Mouse (Mus musculus): ENCODE data around the gene Lss.

The Lss gene

GRCm38 (mm10) chr10:76531375-76531774, at the start of gene Lss:
Lss (plus strand) TSS chr10:76531588.
- peak; percentile 98 for DNase-seq (ENCODE audit: low read depth, low spot score)

GRCm38 (mm10) chr10:76486302-76486701, 45.1 kb upstream of the Lss start:
- no peak for DNase-seq (ENCODE audit: low read depth, low spot score)

- no peak for DNase-seq (ENCODE audit: low read depth, low spot score)
Measured at GRCm38 (mm10) chr10:76488265-76488664, 43.1 kb upstream of the Lss start.

GRCm38 (mm10) chr10:76489205-76489604, 42.2 kb upstream of the Lss start:
- DNase-seq (ENCODE audit: low read depth, low spot score) = no peak

DNA sequence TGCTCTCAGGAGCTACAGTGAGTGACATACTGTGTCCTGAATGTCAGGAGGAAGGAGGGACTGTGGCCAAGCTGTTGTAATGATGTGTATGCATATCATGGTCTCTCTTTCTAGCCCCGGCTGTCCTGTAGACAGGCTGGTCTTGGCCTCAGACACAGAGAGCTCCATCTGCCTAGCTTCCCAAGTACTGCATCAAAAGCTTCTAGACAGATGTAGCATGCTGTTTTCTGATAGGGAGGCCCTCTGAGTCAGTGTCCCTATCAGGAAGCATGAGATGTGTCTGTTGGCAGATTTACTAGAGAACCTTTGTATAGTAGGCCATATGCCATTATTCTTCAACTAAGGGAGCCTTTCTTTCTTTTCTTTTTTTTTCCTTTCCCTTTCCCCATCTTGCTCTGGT, 37.9 kb upstream of the Lss start:
- DNase-seq (ENCODE audit: low read depth, low spot score) = no peak

DNA sequence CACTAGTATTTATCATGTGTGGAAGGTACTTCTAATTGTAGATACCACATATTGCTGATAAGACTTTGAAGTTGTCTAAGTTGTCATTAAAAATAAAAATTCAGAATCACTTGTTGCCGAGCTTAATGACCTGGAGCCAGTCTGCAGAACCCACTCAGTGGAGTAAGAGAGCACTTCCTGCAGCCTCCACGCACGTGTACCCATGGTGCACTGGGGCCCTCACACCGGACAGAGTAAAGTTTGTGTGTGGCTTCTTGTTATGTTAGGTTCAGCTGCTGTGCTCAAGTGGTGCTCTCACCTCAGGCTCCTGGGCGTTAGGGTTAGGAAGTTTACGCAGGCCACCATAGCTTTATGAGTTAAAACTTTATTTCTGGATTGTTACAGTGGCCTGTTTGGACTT, 35.9 kb upstream of the Lss start:
- no peak for DNase-seq (ENCODE audit: low read depth, low spot score)

GRCm38 (mm10) chr10:76496366-76496765, 35.0 kb upstream of the Lss start:
- no peak for DNase-seq (ENCODE audit: low read depth, low spot score)

DNA sequence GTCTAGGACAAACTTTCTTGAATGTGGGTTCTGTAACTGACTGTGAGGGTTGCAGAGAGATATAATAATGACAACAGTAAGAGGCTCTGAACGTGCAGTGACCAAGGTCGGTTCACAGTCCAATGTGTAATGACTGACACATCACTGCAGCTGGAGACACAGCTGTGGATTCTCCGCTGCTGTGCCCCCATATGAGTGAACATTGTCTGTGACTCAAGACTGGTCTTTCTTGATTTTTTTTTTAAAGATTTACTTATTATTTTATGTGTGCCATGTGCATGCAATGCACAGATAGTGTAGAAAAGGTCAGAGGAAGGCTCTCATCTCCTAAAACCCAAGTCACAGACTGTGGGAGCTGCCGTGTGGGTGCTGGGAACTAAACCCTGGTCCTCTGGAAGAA, 33.9 kb upstream of the Lss start:
- no peak for DNase-seq (ENCODE audit: low read depth, low spot score)

- DNase-seq (ENCODE audit: low read depth, low spot score) = no peak
Measured at GRCm38 (mm10) chr10:76504271-76504943, 27.0 kb upstream of the Lss start.

- DNase-seq (ENCODE audit: low read depth, low spot score) = no peak
Measured at GRCm38 (mm10) chr10:76505865-76506264, 25.5 kb upstream of the Lss start.

DNA sequence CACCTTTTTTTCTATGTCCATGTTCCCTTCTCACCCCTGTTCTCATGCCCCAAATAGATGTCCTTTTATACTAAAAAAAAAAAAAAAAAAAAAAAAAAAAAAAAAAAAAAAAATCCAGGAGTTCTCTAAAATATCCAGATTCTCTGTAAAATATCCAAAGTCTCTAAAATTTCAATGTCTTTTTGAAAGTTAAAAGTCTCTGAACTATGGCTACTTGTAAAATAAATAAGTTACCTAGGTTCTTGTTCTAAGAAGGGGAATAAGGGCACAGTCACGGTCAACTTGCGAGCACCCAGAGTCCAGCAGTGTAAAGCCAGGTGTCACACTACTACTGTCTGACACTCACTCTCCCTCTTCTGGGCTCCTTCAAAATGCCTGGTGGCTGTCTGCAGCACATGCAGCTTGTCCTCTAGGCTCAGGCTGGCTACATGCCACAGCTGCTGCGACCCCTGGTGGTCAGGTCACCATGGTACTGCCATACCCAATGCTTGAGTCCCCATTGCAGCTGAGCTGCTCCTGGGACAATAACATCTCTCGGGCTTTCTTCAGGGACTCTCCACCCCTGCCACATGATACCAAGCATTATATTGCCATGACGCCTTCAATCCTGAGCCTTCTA, 18.3 kb upstream of the Lss start:
- peak; percentile 81 for DNase-seq (ENCODE audit: low read depth, low spot score)

GRCm38 (mm10) chr10:76530922-76531321, 466 bp upstream of the Lss start:
- no peak for DNase-seq (ENCODE audit: low read depth, low spot score)

DNA sequence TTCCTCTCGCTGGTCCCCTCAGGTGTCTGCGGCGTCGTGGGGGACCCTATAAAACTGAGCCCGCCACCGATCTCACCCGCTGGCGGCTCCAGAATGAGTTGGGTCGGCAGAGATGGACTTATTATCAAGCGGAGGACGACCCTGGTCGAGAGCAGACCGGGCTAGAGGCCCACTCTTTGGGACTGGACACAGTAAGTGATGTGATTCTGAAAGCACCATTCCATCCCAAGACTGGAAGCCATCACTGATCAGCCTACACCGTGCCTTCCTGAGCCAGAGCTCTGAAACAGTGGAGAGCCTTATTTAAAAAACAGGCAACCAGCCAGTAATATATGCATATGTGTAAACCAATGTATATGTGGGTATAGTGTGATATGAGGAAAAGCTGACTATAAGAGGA, 440 bp downstream of the Lss start:
- DNase-seq (ENCODE audit: low read depth, low spot score) = no peak

DNA sequence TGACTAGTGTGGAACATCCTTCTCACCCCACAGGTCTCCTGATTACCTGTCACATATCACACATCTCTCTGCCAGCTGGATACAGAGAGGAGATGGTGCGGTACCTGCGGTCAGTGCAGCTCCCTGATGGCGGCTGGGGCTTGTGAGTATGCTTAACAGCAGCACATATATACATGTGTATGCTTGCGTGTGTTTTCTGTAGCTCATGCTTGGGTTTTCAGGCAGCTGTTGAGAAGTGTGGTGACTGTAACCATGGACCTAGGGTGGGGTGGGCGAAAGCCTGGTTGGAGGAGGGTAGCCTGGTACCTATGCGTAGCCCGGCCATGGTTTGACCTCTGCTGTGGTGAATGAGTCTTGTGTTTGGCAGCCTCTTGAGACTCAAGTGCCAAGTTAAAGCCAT, 4.1 kb downstream of the Lss start:
- DNase-seq (ENCODE audit: low read depth, low spot score) = no peak

DNA sequence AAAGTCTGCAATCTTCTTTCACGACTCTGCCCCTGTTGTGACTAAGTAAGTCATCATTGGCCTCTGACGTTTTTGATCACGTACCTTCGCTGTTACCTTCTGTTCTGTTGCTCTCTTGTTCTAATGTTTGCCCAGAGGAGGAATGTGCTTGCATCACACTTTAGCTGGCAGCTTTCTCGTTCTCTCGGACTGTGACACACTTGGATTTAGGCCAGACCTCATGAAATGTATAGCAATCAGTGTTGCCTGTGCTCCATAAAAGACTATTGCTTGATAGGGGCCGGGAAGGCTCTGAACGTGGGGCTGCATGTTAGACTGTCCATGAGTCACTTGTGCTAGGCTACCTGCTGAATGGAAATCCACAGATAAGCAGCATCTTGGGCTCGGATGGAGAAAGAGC, 6.2 kb downstream of the Lss start:
- no peak for DNase-seq (ENCODE audit: low read depth, low spot score)

DNA sequence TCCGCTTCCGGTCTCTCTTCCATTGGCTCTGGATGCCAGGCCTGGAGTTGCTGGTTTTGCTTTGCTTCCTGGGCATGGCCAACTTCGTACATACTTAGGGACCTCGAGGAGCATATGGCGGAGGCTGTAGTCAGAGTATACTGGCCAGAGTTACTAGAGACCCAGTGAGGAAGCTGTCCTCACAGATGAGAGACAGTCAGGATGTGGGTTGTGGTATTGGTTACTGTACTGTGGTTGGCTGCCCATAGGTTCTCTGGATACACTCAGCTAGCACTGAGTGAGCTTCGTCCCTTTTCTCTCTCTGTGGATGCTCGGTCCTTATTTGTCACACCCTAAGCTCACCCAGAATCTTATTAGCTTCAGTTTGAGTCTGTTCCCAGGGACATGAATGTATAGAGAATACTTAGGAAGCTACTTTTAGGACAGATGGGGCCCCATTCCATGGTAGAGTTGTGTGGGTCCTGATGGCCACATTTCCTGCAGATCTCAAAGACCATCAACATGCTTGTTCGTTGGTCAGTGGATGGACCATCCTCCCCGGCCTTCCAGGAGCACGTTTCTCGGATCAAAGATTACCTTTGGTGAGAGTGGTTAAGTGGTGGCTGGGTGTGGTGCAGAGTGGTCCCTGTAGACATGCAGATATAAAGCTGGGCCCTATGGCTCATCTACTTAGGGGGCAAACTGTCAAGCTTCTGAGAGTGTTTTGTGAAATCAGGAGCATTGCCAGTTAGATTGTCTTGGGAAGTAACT, 10.1 kb downstream of the Lss start:
- peak; percentile 54 for DNase-seq (ENCODE audit: low read depth, low spot score)

- peak; percentile 71 for DNase-seq (ENCODE audit: low read depth, low spot score)
Measured at GRCm38 (mm10) chr10:76542636-76543375, 11.4 kb downstream of the Lss start.

DNA sequence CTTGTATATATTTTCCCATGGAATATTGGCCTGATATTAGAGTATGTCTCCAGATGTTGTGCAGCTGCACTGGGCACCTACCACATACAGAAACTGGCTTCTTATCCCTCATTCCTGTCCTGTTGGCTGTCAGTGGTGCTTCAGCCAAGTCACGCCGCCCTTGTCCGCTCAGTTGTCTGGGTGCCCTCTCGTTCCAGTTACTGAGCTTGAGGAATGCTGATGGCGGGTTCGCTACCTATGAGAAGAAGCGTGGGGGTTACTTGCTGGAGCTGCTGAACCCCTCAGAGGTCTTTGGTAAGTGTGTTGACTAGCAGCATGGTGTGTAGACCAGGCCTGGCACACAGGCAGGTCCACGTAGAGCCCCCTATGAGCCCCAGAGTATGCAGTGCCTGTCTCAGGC, 15.2 kb downstream of the Lss start:
- no peak for DNase-seq (ENCODE audit: low read depth, low spot score)

GRCm38 (mm10) chr10:76548218-76548617, 16.8 kb downstream of the Lss start:
- no peak for DNase-seq (ENCODE audit: low read depth, low spot score)

GRCm38 (mm10) chr10:76550458-76550857, 19.1 kb downstream of the Lss start:
- no peak for DNase-seq (ENCODE audit: low read depth, low spot score)

- no peak for DNase-seq (ENCODE audit: low read depth, low spot score)
Measured at GRCm38 (mm10) chr10:76551556-76551955, 20.2 kb downstream of the Lss start.

DNA sequence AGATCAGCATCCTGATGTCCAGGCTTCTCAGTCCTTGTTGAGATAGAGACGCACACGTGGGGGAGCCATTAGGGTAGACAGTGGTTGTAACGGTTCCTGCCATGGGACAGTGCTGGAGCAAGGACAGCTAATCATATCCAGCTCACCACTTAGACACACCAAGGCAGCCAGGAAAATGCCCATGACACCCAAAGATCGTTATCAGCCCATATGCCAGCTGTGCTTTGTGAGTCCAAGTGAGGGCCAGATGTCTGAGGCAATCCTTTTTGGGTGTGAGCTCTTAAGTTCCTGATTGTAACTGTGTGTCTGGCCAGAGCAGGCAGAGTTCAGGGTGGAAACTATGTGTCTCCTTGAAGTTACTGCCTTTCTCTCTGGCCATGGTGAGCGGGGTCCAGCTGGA, 22.7 kb downstream of the Lss start:
- no peak for DNase-seq (ENCODE audit: low read depth, low spot score)

Data from CD4-positive helper T cell, adult 2 months (primary cell).